Mouse (Mus musculus): ENCODE results near the gene Chd8.

DNA sequence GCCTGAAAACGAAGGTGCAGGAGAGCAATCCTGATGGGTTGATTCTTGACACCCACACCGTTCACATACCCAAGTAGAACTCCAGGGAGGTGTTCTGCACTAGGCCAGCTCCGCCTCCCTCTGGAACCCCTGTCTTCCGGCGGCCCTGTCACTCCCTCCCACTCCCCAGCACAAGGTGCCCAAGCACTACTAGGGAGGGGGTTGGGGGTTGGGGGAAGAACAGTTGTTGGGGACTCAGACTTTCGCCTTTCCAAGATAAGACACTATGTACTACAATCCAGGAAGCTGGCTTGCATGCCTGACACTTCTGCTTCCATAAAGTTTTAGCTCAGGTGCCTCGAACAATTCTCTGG, 12.9 kb downstream of the Chd8 start:
- TF ChIP-seq CTCF (IDR thresholded peaks at IDR 0.05) = no peak
- no peak for TF ChIP-seq EP300 (IDR thresholded peaks at IDR 0.05)
